Mouse (Mus musculus): ENCODE results near the gene Gm9045. TPM values are rescaled to one million over a fixed set of nuclear protein-coding genes. Genes with fewer than 3 reads are reported as not detected.
A peak's percentile ranks its signal among the peaks of the same experiment; 100 is the strongest.
"Not testable (repeated sequence)": the region's sequence is repeated elsewhere in the genome, so short reads cannot be mapped to it uniquely, and the experiment has no call there.

The Gm9045 gene
- not detected in 2 replicates for polyA plus RNA-seq (2014; fragmentation: Nextera tagmentation; extraction: Ambion mirVana)

- H3K36me3 ChIP-seq (ENCODE audit: control insufficient read depth, insufficient read depth, low read length); H3K27me3 ChIP-seq (ENCODE audit: control insufficient read depth, insufficient read depth, low read length); DNase-seq; H3K4me1 ChIP-seq (ENCODE audit: control insufficient read depth, insufficient read depth, low read length); H3K4me3 ChIP-seq (replicated peaks; ENCODE audit: low read depth, low read length); H3K4me2 ChIP-seq (ENCODE audit: low read length); H3K9ac ChIP-seq (replicated peaks; ENCODE audit: low read length); H3K27ac ChIP-seq (replicated peaks; ENCODE audit: low read depth, low read length); H3K9me3 ChIP-seq (ENCODE audit: control insufficient read depth, low read length); ATAC-seq (ENCODE audit: low FRiP score, low TSS enrichment): not testable (repeated sequence)
- WGBS, result no CpG with 5 or more reads among the region's 14 CpGs
Measured at GRCm38 (mm10) chr10:118337731-118338130, at the start of gene Gm9045. Gene Gm9045, minus strand, starts transcription at chr10:118337831.

DNA sequence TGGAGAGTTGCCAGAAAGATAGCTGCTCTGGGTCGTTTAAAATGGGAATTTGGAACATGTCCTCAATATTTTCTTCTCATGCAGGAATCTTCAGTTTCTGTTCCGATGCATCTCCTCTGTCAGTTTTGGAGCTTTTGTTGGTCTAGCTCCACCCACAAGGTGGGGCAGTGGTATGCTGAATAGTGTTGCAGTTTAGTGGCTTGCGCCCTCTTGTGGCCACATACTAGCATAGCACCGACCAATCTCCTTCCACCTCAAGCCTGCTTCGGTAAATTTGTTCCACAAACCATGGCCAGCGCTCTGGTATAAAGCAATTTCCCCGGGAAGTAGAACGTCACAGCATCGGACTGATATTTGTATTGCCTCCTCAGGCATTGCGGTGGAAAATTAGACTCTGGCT is 32.8 kb upstream of the Gm9045 start:
- Histone ChIP-seq H3K4me3 (replicated peaks; ENCODE audit: low read depth, low read length) (no peak overlapping the region), H3K27me3 (ENCODE audit: control insufficient read depth, insufficient read depth, low read length) (no peaks in the 10 kb centered on the region), H3K4me2 (ENCODE audit: low read length) (peak overlapping the region; percentile 45), H3K27ac (replicated peaks; ENCODE audit: low read depth, low read length) (no peak overlapping the region), H3K9ac (replicated peaks; ENCODE audit: low read length) (no peak overlapping the region; the same call in 1 of the 2 replicates), H3K9me3 (ENCODE audit: control insufficient read depth, low read length) (no peaks in the 10 kb centered on the region), H3K4me1 (ENCODE audit: control insufficient read depth, insufficient read depth, low read length) (no peaks in the 10 kb centered on the region), H3K36me3 (ENCODE audit: control insufficient read depth, insufficient read depth, low read length) (no peaks in the 10 kb centered on the region)
- DNase-seq (peak; percentile 95), ATAC-seq (ENCODE audit: low FRiP score, low TSS enrichment) (peak; percentile 89)
- 6% methylated on average over 10 of the region's 10 CpGs for WGBS

DNA sequence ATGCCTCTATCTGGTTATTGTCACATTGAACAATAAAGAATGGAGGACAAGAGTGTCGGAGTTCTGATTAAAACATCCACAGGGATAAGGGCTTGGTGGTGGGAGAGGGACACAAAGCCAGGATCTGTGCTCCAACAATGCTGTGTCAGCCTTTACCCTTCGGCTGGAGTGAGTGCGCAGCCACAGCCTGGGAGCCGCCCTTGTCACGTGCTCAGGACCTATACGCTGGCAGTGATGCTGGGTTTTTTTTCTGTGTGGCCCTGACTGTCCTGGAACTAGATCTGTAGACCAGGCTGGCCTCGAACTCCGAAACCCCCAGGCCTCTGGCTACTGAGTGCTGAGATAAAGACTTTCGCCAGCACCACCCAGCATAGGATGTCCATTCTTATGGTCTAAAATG is 31.9 kb upstream of the Gm9045 start:
- H3K27me3 ChIP-seq (ENCODE audit: control insufficient read depth, insufficient read depth, low read length), result no peaks in the 10 kb centered on the region
- H3K36me3 ChIP-seq (ENCODE audit: control insufficient read depth, insufficient read depth, low read length), result no peaks in the 10 kb centered on the region
- H3K4me2 ChIP-seq (ENCODE audit: low read length), result no peak overlapping the region
- H3K4me1 ChIP-seq (ENCODE audit: control insufficient read depth, insufficient read depth, low read length), result no peaks in the 10 kb centered on the region
- H3K9ac ChIP-seq (replicated peaks; ENCODE audit: low read length), result no peak overlapping the region
- no peaks in the 10 kb centered on the region for H3K9me3 ChIP-seq (ENCODE audit: control insufficient read depth, low read length)
- DNase-seq (no peak), ATAC-seq (ENCODE audit: low FRiP score, low TSS enrichment) (no peak)
- no peak overlapping the region for H3K4me3 ChIP-seq (replicated peaks; ENCODE audit: low read depth, low read length)
- WGBS, result 75% methylated on average over 9 of the region's 9 CpGs
- no peak overlapping the region for H3K27ac ChIP-seq (replicated peaks; ENCODE audit: low read depth, low read length)

DNA sequence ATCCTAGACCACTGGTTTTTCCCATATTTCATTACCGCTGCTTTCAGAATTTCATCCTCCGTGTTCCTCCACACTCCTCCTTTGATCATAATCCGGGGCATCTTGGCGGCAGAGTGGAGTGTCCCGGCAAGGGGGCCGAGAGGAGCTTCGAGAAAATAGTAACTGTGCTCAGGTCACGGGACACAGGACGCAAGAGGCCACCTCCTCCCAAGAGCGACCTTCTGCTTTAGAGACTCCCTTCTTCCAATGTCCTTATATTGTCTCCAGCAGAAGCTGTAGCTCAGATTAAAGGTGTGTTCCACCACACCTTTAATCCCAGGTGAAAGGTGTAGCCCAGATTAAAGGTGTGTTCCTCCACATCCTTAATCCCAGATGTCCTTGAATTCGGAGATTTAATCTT is 16.4 kb upstream of the Gm9045 start, which contains the start of gene Gm9049:
Gene Gm9049 (minus strand): TSS at position 101 of the 400 bp plus-strand sequence.
- H3K4me2 ChIP-seq (ENCODE audit: low read length); H3K9me3 ChIP-seq (ENCODE audit: control insufficient read depth, low read length); H3K27me3 ChIP-seq (ENCODE audit: control insufficient read depth, insufficient read depth, low read length); H3K4me3 ChIP-seq (replicated peaks; ENCODE audit: low read depth, low read length); H3K36me3 ChIP-seq (ENCODE audit: control insufficient read depth, insufficient read depth, low read length); H3K9ac ChIP-seq (replicated peaks; ENCODE audit: low read length); H3K4me1 ChIP-seq (ENCODE audit: control insufficient read depth, insufficient read depth, low read length); ATAC-seq (ENCODE audit: low FRiP score, low TSS enrichment); H3K27ac ChIP-seq (replicated peaks; ENCODE audit: low read depth, low read length); DNase-seq: not testable (repeated sequence)
- WGBS, result 86% methylated on average over 1 of the region's 11 CpGs

DNA sequence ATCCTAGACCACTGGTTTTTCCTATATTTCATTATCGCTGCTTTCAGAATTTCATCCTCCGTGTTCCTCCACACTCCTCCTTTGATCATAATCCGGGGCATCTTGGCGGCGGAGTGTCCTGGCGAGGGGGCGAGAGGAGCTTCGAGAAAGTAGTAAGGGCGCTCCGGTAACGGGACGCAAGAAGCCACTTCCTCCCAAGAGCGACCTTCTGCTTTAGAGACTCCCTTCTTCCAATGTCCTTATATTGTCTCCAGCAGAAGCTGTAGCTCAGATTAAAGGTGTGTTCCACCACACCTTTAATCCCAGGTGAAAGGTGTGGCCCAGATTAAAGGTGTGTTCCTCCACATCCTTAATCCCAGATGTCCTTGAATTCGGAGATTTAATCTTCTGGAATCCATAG is 10.9 kb upstream of the Gm9045 start, which contains the start of gene Gm9048:
Gene Gm9048 (minus strand): TSS at position 101 of the 400 bp plus-strand sequence.
- not testable (repeated sequence) for ATAC-seq (ENCODE audit: low FRiP score, low TSS enrichment); H3K27me3 ChIP-seq (ENCODE audit: control insufficient read depth, insufficient read depth, low read length); H3K36me3 ChIP-seq (ENCODE audit: control insufficient read depth, insufficient read depth, low read length); H3K9me3 ChIP-seq (ENCODE audit: control insufficient read depth, low read length); H3K27ac ChIP-seq (replicated peaks; ENCODE audit: low read depth, low read length); H3K4me1 ChIP-seq (ENCODE audit: control insufficient read depth, insufficient read depth, low read length); H3K4me3 ChIP-seq (replicated peaks; ENCODE audit: low read depth, low read length); H3K9ac ChIP-seq (replicated peaks; ENCODE audit: low read length); H3K4me2 ChIP-seq (ENCODE audit: low read length); DNase-seq
- 78% methylated on average over 1 of the region's 14 CpGs for WGBS

- not testable (repeated sequence) for ATAC-seq (ENCODE audit: low FRiP score, low TSS enrichment); H3K4me2 ChIP-seq (ENCODE audit: low read length)
- WGBS, result no CpG with 5 or more reads among the region's 14 CpGs
Measured at GRCm38 (mm10) chr10:118343155-118343554, 5.5 kb upstream of the Gm9045 start, which contains the start of gene Gm9046. Gene Gm9046, minus strand, starts transcription at chr10:118343255.

GRCm38 (mm10) chr10:118332308-118332707 is 5.3 kb downstream of the Gm9045 start, which contains the start of gene Gm9044:
Gene Gm9044, minus strand, starts transcription at chr10:118332408.
- not testable (repeated sequence) for H3K27ac ChIP-seq (replicated peaks; ENCODE audit: low read depth, low read length); DNase-seq; H3K4me1 ChIP-seq (ENCODE audit: control insufficient read depth, insufficient read depth, low read length); H3K9me3 ChIP-seq (ENCODE audit: control insufficient read depth, low read length); H3K9ac ChIP-seq (replicated peaks; ENCODE audit: low read length); H3K4me3 ChIP-seq (replicated peaks; ENCODE audit: low read depth, low read length); H3K36me3 ChIP-seq (ENCODE audit: control insufficient read depth, insufficient read depth, low read length); H3K27me3 ChIP-seq (ENCODE audit: control insufficient read depth, insufficient read depth, low read length); H3K4me2 ChIP-seq (ENCODE audit: low read length); ATAC-seq (ENCODE audit: low FRiP score, low TSS enrichment)
- no CpG with 5 or more reads among the region's 14 CpGs for WGBS

More at GRCm38 (mm10) chr10:118343155-118343554, 5.5 kb upstream of the Gm9045 start, which contains the start of gene Gm9046:
- H3K4me1 ChIP-seq (ENCODE audit: control insufficient read depth, insufficient read depth, low read length); H3K9me3 ChIP-seq (ENCODE audit: control insufficient read depth, low read length); H3K4me3 ChIP-seq (replicated peaks; ENCODE audit: low read depth, low read length); DNase-seq; H3K27ac ChIP-seq (replicated peaks; ENCODE audit: low read depth, low read length); H3K36me3 ChIP-seq (ENCODE audit: control insufficient read depth, insufficient read depth, low read length); H3K27me3 ChIP-seq (ENCODE audit: control insufficient read depth, insufficient read depth, low read length); H3K9ac ChIP-seq (replicated peaks; ENCODE audit: low read length): not testable (repeated sequence)

- H3K36me3 ChIP-seq (ENCODE audit: control insufficient read depth, insufficient read depth, low read length); H3K4me3 ChIP-seq (replicated peaks; ENCODE audit: low read depth, low read length); ATAC-seq (ENCODE audit: low FRiP score, low TSS enrichment); H3K27me3 ChIP-seq (ENCODE audit: control insufficient read depth, insufficient read depth, low read length); H3K9me3 ChIP-seq (ENCODE audit: control insufficient read depth, low read length); H3K4me1 ChIP-seq (ENCODE audit: control insufficient read depth, insufficient read depth, low read length); DNase-seq; H3K4me2 ChIP-seq (ENCODE audit: low read length); H3K9ac ChIP-seq (replicated peaks; ENCODE audit: low read length); H3K27ac ChIP-seq (replicated peaks; ENCODE audit: low read depth, low read length): not testable (repeated sequence)
- WGBS, result no CpG with 5 or more reads among the region's 11 CpGs
Measured at GRCm38 (mm10) chr10:118326869-118327268, 10.8 kb downstream of the Gm9045 start, which contains the start of gene Gm9040. Gene Gm9040, minus strand, starts transcription at chr10:118326969.

GRCm38 (mm10) chr10:118319024-118319423 is 18.6 kb downstream of the Gm9045 start:
- Histone ChIP-seq H3K36me3 (ENCODE audit: control insufficient read depth, insufficient read depth, low read length) (no peaks in the 10 kb centered on the region), H3K4me3 (replicated peaks; ENCODE audit: low read depth, low read length) (no peak overlapping the region), H3K4me1 (ENCODE audit: control insufficient read depth, insufficient read depth, low read length) (no peaks in the 10 kb centered on the region), H3K27me3 (ENCODE audit: control insufficient read depth, insufficient read depth, low read length) (no peaks in the 10 kb centered on the region), H3K9me3 (ENCODE audit: control insufficient read depth, low read length) (no peaks in the 10 kb centered on the region), H3K9ac (replicated peaks; ENCODE audit: low read length) (no peak overlapping the region), H3K27ac (replicated peaks; ENCODE audit: low read depth, low read length) (no peak overlapping the region), H3K4me2 (ENCODE audit: low read length) (no peak overlapping the region)
- no peak for ATAC-seq (ENCODE audit: low FRiP score, low TSS enrichment)
- WGBS, result 89% methylated on average over 8 of the region's 8 CpGs
- DNase-seq, result no peak
